Mouse (Mus musculus) ES-E14 (cell line): ENCODE measurements around the gene Esrrg. TPM values are rescaled to one million over a fixed set of nuclear protein-coding genes. Genes with fewer than 3 reads are reported as not detected.

Source experiments
- DNase-seq: peaks from one replicate; pipeline ENCODE4 v3.0.0-alpha.2; 2013; ENCODE audit warnings: low read depth, low spot score
- H3K27ac ChIP-seq: 2 replicates; pipeline ENCODE4 v1.5.1; 2012; ENCODE audit warnings: low read depth, mild to moderate bottlenecking, low read length, moderate library complexity, mixed read lengths; ENCODE audit not compliant: poor library complexity, insufficient read depth, severe bottlenecking
- H3K36me3 ChIP-seq: 2 replicates; pipeline ENCODE4 v1.6.1; 2012; ENCODE audit warnings: mild to moderate bottlenecking, low read length, moderate library complexity, mixed read lengths; ENCODE audit not compliant: control insufficient read depth, poor library complexity, insufficient read depth, severe bottlenecking
- H3K4me1 ChIP-seq, 2 experiments: fragments of 150-350 bp in 1 of 2; sonication (generic) in 1 of 2; 2 replicates each; pipeline ENCODE4 v1.6.1; 2012; ENCODE audit warnings: low read length in 2 of 2, mild to moderate bottlenecking in 1 of 2, mixed read lengths in 1 of 2; ENCODE audit not compliant: control insufficient read depth in 2 of 2, insufficient read depth in 2 of 2, poor library complexity in 1 of 2
- H3K4me3 ChIP-seq, 2 experiments: fragments of 150-350 bp in 1 of 2; sonication (generic) in 1 of 2; 2 replicates each; pipeline ENCODE4 v1.5.1; 2012; ENCODE audit warnings: low read length in 2 of 2, low read depth in 1 of 2, mild to moderate bottlenecking in 1 of 2, mixed read lengths in 1 of 2; ENCODE audit not compliant: insufficient read depth in 1 of 2, poor library complexity in 1 of 2, severe bottlenecking in 1 of 2
- H3K9ac ChIP-seq: 2 replicates; pipeline ENCODE4 v1.6.1; 2012; ENCODE audit warnings: low read depth, mild to moderate bottlenecking, low read length, mixed read lengths; ENCODE audit not compliant: poor library complexity, insufficient read depth, severe bottlenecking
- H3K9me3 ChIP-seq: fragments of 150-350 bp; sonication (generic); 2 replicates; pipeline ENCODE4 v1.6.1; 2012; ENCODE audit warnings: low read depth, mild to moderate bottlenecking, low read length; ENCODE audit not compliant: control insufficient read depth, insufficient read depth
- CHD2 ChIP-seq: IDR thresholded peaks from 2 replicates; pipeline ENCODE4 v1.6.1; 2014; ENCODE audit warnings: mild to moderate bottlenecking, low read depth, low read length, inconsistent platforms
- HCFC1 ChIP-seq: IDR thresholded peaks from 2 replicates; pipeline ENCODE4 v1.6.1; 2012; ENCODE audit warnings: low read length, inconsistent platforms, borderline replicate concordance; ENCODE audit not compliant: insufficient read depth
- MAFK ChIP-seq: IDR thresholded peaks from 2 replicates; pipeline ENCODE4 v1.6.1; 2014; ENCODE audit warnings: mild to moderate bottlenecking, low read depth, low read length, inconsistent platforms; ENCODE audit not compliant: insufficient read depth
- ZC3H11A ChIP-seq: IDR thresholded peaks from 2 replicates; pipeline ENCODE4 v1.6.1; 2012; ENCODE audit warnings: low read depth, mild to moderate bottlenecking, inconsistent platforms, low read length, borderline replicate concordance
- ZNF384 ChIP-seq: IDR thresholded peaks from 2 replicates; pipeline ENCODE4 v1.6.1; 2012; ENCODE audit warnings: low read depth, low read length, inconsistent platforms
- in situ Hi-C, 2 experiments: fragments of 600-800 bp; cut with MboI; formaldehyde crosslinking; loops; one replicate each; pipeline ENCODE4 v1.15.1; 2025; ENCODE audit warnings: low sequenced_read_pairs in 2 of 2, inconsistent platforms in 1 of 2; ENCODE audit not compliant: unreplicated experiment in 2 of 2
- total RNA-seq: library from RNA; depleted of rRNA; stranded (reverse); fragments of 300-350 nt; gene quantifications from 2 replicates; pipeline ENCODE4 v1.2.3, GENCODE M21; 2012

Gene Esrrg
- total RNA-seq, 1 experiment, result 0.09 TPM

DNA sequence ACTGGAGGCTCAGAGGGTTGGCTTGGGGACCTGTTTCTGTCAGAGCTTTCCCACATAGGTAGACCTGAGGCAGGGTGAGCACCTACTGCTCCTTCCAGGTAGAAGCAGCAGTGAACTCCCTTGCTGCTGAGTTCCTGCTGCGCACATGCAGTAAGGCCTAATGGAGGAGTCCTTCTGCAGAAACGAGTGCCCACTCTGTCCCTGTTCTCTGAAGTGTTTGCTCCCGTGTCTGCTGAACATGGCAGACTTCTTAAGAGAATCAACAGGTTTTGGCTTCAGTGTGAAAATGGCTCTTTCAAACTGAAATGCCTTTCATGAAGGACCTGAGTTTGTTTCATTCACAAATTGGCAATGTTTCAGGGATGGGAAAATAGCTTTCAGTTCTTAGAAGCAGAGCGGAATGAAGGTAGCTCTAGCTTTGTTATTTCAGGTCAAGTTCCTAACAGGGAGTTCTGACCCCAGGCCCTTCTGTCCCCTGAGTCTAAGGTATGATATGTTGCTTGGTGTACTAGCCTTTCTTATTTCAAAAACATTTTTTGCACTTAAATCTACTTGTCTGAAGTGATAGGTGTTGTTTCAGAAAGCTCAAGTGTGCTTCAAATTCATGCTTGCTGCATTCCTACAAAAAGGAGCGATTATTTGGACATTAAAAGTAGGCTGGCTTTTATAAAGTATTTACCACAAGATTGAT lies 185.8 kb downstream of the Esrrg start:
- Histone ChIP-seq H3K9ac (no peak overlapping the region), H3K4me3 (no peak overlapping the region), H3K4me1 (no peaks in the 10 kb centered on the region), H3K27ac (no peak overlapping the region), H3K36me3 (no peaks in the 10 kb centered on the region), H3K9me3 (no peaks in the 10 kb centered on the region)
- TF ChIP-seq MAFK (no peak), ZC3H11A (no peak), CHD2 (no peak), HCFC1 (no peak), ZNF384 (no peak)
- in situ Hi-C loops, result no loop called here
- no peak for DNase-seq

DNA sequence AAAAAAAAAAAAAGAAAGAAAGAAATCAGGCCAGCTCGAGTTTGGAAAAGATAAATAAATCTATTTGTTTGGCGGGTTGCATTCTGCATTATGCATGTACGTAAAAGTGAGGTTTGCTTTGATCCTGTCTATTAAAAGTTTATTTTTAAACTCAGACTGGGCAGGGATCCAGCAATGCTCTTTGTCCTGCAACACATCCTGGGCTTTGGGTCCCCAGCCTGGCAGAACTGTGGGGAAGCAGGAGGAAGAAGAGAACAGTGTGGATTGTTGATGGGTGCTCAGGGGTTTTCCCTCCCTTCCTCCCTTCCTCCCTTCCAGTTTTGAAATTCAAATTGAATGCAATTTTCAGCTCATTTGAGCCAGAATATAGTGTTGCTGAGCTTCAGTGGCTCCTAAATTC lies 187.0 kb downstream of the Esrrg start:
- no peaks in the 10 kb centered on the region for H3K36me3 ChIP-seq
- no peak overlapping the region for H3K27ac ChIP-seq
- no peaks in the 10 kb centered on the region for H3K9me3 ChIP-seq
- TF ChIP-seq ZC3H11A (no peak), HCFC1 (no peak), CHD2 (no peak)
- no peak for DNase-seq
- no peak overlapping the region for H3K9ac ChIP-seq
- H3K4me3 ChIP-seq, result no peak overlapping the region
- no peaks in the 10 kb centered on the region for H3K4me1 ChIP-seq
- in situ Hi-C loops, result no loop called here

DNA sequence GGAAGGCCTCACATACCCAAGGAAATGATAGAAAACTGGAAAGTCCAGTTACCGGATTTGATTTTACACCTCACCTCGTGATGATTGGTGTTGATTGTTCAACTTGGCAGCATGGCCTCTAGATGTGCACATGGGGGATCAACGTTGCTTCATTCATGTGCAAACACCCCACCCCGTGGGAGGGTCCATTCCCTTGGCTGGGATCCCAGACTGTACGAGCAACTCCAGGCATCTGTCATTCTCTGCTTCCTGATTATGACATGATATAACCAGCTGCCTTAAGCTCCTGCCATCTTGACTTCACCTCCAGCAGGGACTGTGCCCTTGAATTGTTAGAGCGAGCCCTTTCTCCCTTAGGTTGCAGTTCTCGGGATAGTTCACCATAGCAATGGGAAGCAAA lies 190.7 kb downstream of the Esrrg start:
- no peak overlapping the region for H3K4me3 ChIP-seq
- no peaks in the 10 kb centered on the region for H3K9me3 ChIP-seq
- TF ChIP-seq HCFC1 (no peak), CHD2 (no peak), ZC3H11A (no peak), MAFK (no peak), ZNF384 (no peak)
- no peak overlapping the region for H3K27ac ChIP-seq
- no peaks in the 10 kb centered on the region for H3K4me1 ChIP-seq
- no peak overlapping the region for H3K9ac ChIP-seq
- no peaks in the 10 kb centered on the region for H3K36me3 ChIP-seq
- no peak for DNase-seq
- in situ Hi-C loops, result no loop called here

DNA sequence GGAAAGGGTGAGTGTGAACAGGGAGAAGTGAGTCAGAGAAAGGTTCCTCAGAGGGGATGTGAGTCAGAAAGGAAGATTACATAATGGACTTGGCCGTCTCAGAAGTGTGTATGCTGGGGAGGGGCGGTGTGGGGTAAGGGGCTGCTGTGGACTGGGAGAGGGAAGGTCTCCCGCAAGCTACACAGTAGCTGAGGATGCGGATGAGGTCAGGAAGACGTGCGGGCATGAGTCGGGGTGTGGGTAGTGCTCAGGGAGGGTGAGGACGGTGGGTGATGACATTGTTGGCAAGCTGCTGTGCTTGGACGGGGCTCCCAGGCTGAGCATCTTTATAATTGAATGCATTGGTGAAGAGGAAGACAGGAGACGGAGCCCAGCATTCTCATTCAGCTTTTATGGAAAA lies 192.2 kb downstream of the Esrrg start:
- no peak overlapping the region for H3K9ac ChIP-seq
- DNase-seq, result no peak
- TF ChIP-seq HCFC1, result no peak
- no peak for TF ChIP-seq ZC3H11A
- no peak for TF ChIP-seq MAFK
- no peak for TF ChIP-seq ZNF384
- TF ChIP-seq CHD2, result no peak
- in situ Hi-C loops, result no loop called here
- no peaks in the 10 kb centered on the region for H3K36me3 ChIP-seq
- H3K4me3 ChIP-seq, result no peak overlapping the region
- no peak overlapping the region for H3K27ac ChIP-seq
- H3K4me1 ChIP-seq, result no peaks in the 10 kb centered on the region
- H3K9me3 ChIP-seq, result no peaks in the 10 kb centered on the region

DNA sequence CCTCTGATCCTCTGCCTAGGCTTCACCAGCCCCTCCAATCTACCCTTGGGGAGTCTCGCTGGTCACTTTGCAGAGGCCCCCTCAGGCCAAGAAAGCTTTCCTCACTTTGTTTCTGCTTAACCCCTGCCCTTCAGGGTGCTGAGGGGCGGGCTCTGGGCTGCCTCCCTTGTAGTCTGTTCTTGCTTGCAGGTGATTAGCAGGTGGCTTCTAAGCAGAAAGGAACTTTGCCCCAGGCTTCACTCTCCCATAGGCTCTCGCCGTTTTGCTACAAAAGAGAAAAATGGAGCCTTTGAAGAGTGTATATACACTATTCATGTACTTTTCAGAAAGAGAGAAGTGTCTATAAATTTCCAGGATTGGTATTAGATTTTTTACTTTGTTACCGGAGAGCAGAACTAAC lies 195.0 kb downstream of the Esrrg start:
- DNase-seq, result no peak
- Histone ChIP-seq H3K27ac (no peak overlapping the region), H3K9ac (no peak overlapping the region), H3K36me3 (no peaks in the 10 kb centered on the region), H3K9me3 (no peaks in the 10 kb centered on the region), H3K4me3 (no peak overlapping the region), H3K4me1 (no peaks in the 10 kb centered on the region)
- TF ChIP-seq MAFK (no peak), ZC3H11A (no peak), HCFC1 (no peak), CHD2 (no peak), ZNF384 (no peak)
- in situ Hi-C loops, result no loop called here
